Mouse (Mus musculus) CH12.LX (cell line): Measurements from ENCODE around the gene 1700030K09Rik. TPM values are rescaled to one million over a fixed set of nuclear protein-coding genes. Genes with fewer than 3 reads are reported as not detected.

Source experiments
- DNase-seq: peaks from one replicate; pipeline ENCODE4 v3.0.0-alpha.2; 2013; ENCODE audit errors: extremely low read depth
- H3K27ac ChIP-seq: 2 replicates; pipeline ENCODE4 v1.5.1; 2012; ENCODE audit warnings: low read depth, mild to moderate bottlenecking, control low read depth, moderate library complexity; ENCODE audit not compliant: insufficient read depth
- H3K27me3 ChIP-seq: replicated peaks from 2 replicates; pipeline ENCODE3; 2012; ENCODE audit warnings: inconsistent platforms
- H3K36me3 ChIP-seq, 2 experiments: replicated peaks in 1 of 2; 2 replicates each; pipeline versions ENCODE3 to v1.6.1; 2012; ENCODE audit warnings: inconsistent platforms in 1 of 2, low read length in 1 of 2, mild to moderate bottlenecking in 1 of 2, mixed read lengths in 1 of 2, moderate library complexity in 1 of 2; ENCODE audit not compliant: control insufficient read depth in 1 of 2, insufficient read depth in 1 of 2
- H3K4me1 ChIP-seq, 2 experiments: 2 replicates each; pipeline ENCODE4 v1.6.1; 2012; ENCODE audit warnings: inconsistent platforms in 1 of 2, moderate library complexity in 1 of 2; ENCODE audit not compliant: insufficient read depth in 2 of 2, control insufficient read depth in 1 of 2
- H3K4me2 ChIP-seq: 2 replicates; pipeline ENCODE4 v1.6.1; 2012; ENCODE audit warnings: low read depth, mild to moderate bottlenecking, control low read depth; ENCODE audit not compliant: poor library complexity, insufficient read depth, severe bottlenecking
- H3K4me3 ChIP-seq, 3 experiments: fragments of 150-350 bp in 1 of 3; sonication (generic) in 1 of 3; replicated peaks in 1 of 3; 2 replicates each; pipeline versions ENCODE3 to v1.5.1; 2011 to 2012; ENCODE audit warnings: low read depth in 2 of 3, low read length in 2 of 3, mild to moderate bottlenecking in 2 of 3, moderate library complexity in 2 of 3, control low read depth in 1 of 3, improper control_type of control experiment in 1 of 3, inconsistent platforms in 1 of 3, mixed read lengths in 1 of 3; ENCODE audit not compliant: poor library complexity in 1 of 3
- H3K79me2 ChIP-seq: replicated peaks from 2 replicates; pipeline ENCODE4 v1.6.1; 2012; ENCODE audit warnings: mild to moderate bottlenecking, moderate library complexity; ENCODE audit not compliant: control insufficient read depth, poor library complexity, insufficient read depth, severe bottlenecking; ENCODE audit errors: extremely low read depth
- H3K9ac ChIP-seq: 2 replicates; pipeline ENCODE4 v1.6.1; 2012; ENCODE audit warnings: low read depth, mild to moderate bottlenecking, control low read depth, moderate library complexity; ENCODE audit not compliant: insufficient read depth
- H3K9me3 ChIP-seq: replicated peaks from 2 replicates; pipeline ENCODE3; 2012; ENCODE audit warnings: low read length, inconsistent platforms, mixed read lengths
- CTCF ChIP-seq, 2 experiments: IDR thresholded peaks in 1 of 2; conservative IDR thresholded peaks in 1 of 2; 2 replicates each; pipeline ENCODE4 v1.5.1; 2011 to 2012; ENCODE audit warnings: low read depth in 2 of 2, low read length in 2 of 2, improper control_type of control experiment in 1 of 2, inconsistent platforms in 1 of 2, mild to moderate bottlenecking in 1 of 2, moderate library complexity in 1 of 2
- IRF4 ChIP-seq: IDR thresholded peaks from 2 replicates; pipeline ENCODE4 v1.6.1; 2014; ENCODE audit warnings: low read depth, mild to moderate bottlenecking, inconsistent platforms, low read length, improper control_type of control experiment
- MAX ChIP-seq: IDR thresholded peaks from 2 replicates; pipeline ENCODE4 v1.6.1; 2011; ENCODE audit warnings: low read length, improper control_type of control experiment
- MAZ ChIP-seq: IDR thresholded peaks from 2 replicates; pipeline ENCODE4 v1.6.1; 2012; ENCODE audit warnings: low read depth, mild to moderate bottlenecking, inconsistent platforms, low read length, improper control_type of control experiment, moderate library complexity
- NELFE ChIP-seq: IDR thresholded peaks from 2 replicates; pipeline ENCODE4 v1.6.1; 2011; ENCODE audit warnings: low read depth, low read length, improper control_type of control experiment
- POLR2A ChIP-seq: IDR thresholded peaks from 2 replicates; pipeline ENCODE4 v1.6.1; 2011; ENCODE audit warnings: low read depth, mild to moderate bottlenecking, improper control_type of control experiment, low read length
- RAD21 ChIP-seq: IDR thresholded peaks from 2 replicates; pipeline ENCODE4 v1.6.1; 2011; ENCODE audit warnings: low read depth, mild to moderate bottlenecking, low read length, improper control_type of control experiment, moderate library complexity
- SMC3 ChIP-seq: IDR thresholded peaks from 2 replicates; pipeline ENCODE4 v1.6.1; 2011; ENCODE audit warnings: low read depth, low read length, improper control_type of control experiment
- TBP ChIP-seq: conservative IDR thresholded peaks from 2 replicates; pipeline ENCODE4 v1.6.1; 2011; ENCODE audit warnings: low read depth, low read length, improper control_type of control experiment
- USF1 ChIP-seq: IDR thresholded peaks from 2 replicates; pipeline ENCODE4 v1.6.1; 2014; ENCODE audit warnings: low read depth, mild to moderate bottlenecking, inconsistent platforms, low read length, improper control_type of control experiment
- ZNF384 ChIP-seq: IDR thresholded peaks from 2 replicates; pipeline ENCODE4 v1.6.1; 2012; ENCODE audit warnings: low read depth, low read length, improper control_type of control experiment, inconsistent platforms
- dilution Hi-C: fragments of 300-500 bp; cut with MboI; formaldehyde crosslinking; loops from 2 replicates; pipeline ENCODE4 v1.14.3; 2020; ENCODE audit warnings: low sequenced_read_pairs; ENCODE audit not compliant: extremely low pct_unique_long_range_greater_than_20kb, extremely low pct_ligation_motif_present
- in situ Hi-C: fragments of 300-500 bp; cut with MboI; formaldehyde crosslinking; loops from 3 replicates; pipeline ENCODE4 v1.14.3; 2019; ENCODE audit warnings: low sequenced_read_pairs, low pct_ligation_motif_present, low pct_unique_long_range_greater_than_20kb, mixed read lengths
- polyA plus RNA-seq: library from polyadenylated mRNA; unstranded; fragments of >175 nt; gene quantifications from 2 replicates; pipeline ENCODE4 v1.2.1, GENCODE M21; 2012; ENCODE audit warnings: low read depth; ENCODE audit not compliant: insufficient read length
- total RNA-seq, 2 experiments: library from RNA; depleted of rRNA; stranded (reverse); fragments of 300-350 nt in 1 of 2; fragments of >200 nt in 1 of 2; gene quantifications; 2 replicates each; pipeline ENCODE4 v1.2.3; 2012 to 2014

Gene 1700030K09Rik
- total and polyA plus RNA-seq, 3 experiments: 9.8 to 13.1 (median 12.6) TPM

DNA sequence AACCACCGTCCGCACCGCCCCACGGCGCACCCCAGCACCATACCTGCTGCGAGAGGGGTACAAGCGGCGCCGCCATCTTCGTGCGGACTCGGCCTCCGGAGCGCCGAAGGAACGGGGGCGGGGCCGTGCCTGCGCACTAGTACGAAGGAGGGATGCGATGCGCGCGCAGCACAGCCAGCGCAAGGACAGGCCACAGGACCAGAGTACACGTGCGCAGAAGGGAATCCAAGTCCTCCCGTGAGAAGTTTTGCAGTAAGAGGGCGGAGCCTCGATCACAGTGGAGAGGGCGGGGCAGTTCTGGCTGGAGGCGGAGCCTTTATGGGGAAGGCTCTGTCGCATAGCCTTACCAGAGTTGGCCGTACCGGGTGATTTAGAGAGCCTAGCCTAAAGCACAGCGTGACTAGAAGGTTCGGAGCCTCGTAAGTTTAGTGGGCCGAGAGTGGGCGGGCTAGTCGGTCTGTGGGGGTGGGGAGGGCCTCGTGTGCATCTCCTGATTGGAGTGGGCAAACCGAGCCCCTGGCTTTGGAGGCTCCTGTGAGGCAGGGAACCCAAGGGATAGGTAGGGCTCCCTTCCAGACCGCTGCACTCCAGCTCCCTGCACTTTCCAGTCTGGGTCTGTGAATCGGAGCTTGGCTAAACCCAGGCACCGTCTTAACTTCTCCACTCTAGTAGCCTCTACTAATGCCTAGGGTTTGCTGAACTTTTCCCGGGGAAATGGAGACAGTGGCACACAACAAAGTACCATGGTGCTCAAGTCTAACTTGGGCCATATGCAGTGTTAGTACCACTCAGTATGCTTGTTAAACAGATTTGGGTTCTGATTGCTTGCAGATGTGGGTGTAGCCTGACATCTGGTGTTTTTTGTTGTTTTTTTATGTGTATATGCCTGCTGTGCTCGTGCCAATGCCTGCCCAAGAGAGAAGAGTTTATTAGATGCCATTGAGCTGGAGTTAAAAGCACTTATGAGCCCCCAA, 22.0 kb upstream of the 1700030K09Rik start, which contains the start of gene Eps15l1 (continued):
- TF ChIP-seq NELFE: peak; percentile 81

DNA sequence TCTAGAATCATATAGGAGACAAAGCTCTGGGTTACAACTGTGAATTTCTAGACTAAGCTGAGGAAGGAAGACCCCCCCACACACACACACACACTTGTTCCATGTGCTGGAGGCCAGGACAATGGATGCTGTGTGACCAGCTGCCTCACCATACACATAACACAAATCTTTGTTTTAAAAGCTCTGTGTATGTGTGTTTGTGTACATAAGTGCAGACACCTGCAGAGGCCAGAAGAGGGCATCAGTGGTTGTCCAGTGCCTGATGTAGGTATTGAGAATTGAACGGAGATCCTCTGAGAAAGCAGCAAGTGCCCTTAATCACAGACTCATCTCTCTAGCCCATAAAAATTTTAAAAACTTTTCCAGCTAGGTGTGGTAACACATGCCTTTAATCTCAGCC, 20.8 kb upstream of the 1700030K09Rik start:
- dilution Hi-C loops: no loop called here
- Histone ChIP-seq H3K9ac (no peak overlapping the region), H3K27ac (no peak overlapping the region), H3K4me2 (no peak overlapping the region)
- TF ChIP-seq MAZ (no peak), IRF4 (no peak), SMC3 (peak; percentile 31; the same call in 1 of the 2 replicates), ZNF384 (no peak), POLR2A (no peak), USF1 (no peak), RAD21 (peak; percentile 29), TBP (no peak), MAX (no peak), CTCF (conservative IDR thresholded peaks at IDR 0.05 in 1 of 2, IDR thresholded peaks at IDR 0.05 in 1 of 2; ENCODE audit: low read depth in 2 of 2, low read length in 2 of 2) (peak in 1 of 2 experiments; percentile 54; a peak in 2 of 4 replicates)
- TF ChIP-seq, all 38 proteins: peak for 3
- Histone ChIP-seq H3K4me3 (no peak overlapping the region), H3K79me2 (peaks cover 23% of the 10 kb centered on the region), H3K4me1 (peaks cover 9 to 28% of the 10 kb centered on the region in 2 experiments), H3K27me3 (no peaks in the 10 kb centered on the region), H3K9me3 (no peaks in the 10 kb centered on the region), H3K36me3 (peaks cover 0 to 21% of the 10 kb centered on the region in 2 experiments)
- DNase-seq: no peak
- in situ Hi-C loops: no loop called here

DNA sequence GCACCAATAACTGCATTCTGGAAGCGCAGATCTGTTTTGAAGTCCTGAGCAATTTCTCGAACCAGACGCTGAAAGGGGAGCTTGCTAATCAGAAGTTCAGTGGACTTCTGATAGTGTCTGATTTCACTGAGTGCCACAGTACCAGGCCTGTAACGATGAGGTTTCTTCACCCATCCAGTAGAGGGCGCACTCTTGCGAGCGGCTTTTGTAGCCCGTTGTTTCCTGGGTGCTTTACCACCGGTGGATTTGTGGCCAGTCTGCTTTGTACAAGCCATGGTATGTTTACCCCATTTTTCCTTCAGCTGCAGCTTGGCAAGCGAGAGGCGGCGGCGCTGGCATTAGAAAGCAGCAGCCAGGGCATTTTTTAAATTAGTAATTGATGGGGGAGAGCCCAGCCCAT, 14.0 kb upstream of the 1700030K09Rik start:
- H3K36me3 ChIP-seq: peaks cover 0 to 4% of the 10 kb centered on the region in 2 experiments
- H3K27ac ChIP-seq: no peak overlapping the region
- no peak for DNase-seq
- H3K9me3 ChIP-seq: no peaks in the 10 kb centered on the region
- dilution Hi-C loops: no loop called here
- H3K4me2 ChIP-seq: no peak overlapping the region
- H3K4me3 ChIP-seq: no peak overlapping the region
- in situ Hi-C loops: no loop called here
- TF ChIP-seq CTCF (conservative IDR thresholded peaks at IDR 0.05 in 1 of 2, IDR thresholded peaks at IDR 0.05 in 1 of 2; ENCODE audit: low read depth in 2 of 2, low read length in 2 of 2) (peak; percentile 70 to 77), MAX (no peak), SMC3 (0 out of 2 replicates have a peak, but pooled peaks have one; percentile 7)
- no peaks in the 10 kb centered on the region for H3K4me1 ChIP-seq
- H3K79me2 ChIP-seq: no peaks in the 10 kb centered on the region
- H3K27me3 ChIP-seq: no peaks in the 10 kb centered on the region
- H3K9ac ChIP-seq: no peak overlapping the region
